Mouse (Mus musculus) CH12.LX (cell line): Measurements from ENCODE around the gene Rft1. TPM values are rescaled to one million over a fixed set of nuclear protein-coding genes. Genes with fewer than 3 reads are reported as not detected.

Source experiments
- DNase-seq: peaks from one replicate; pipeline ENCODE4 v3.0.0-alpha.2; 2013; ENCODE audit errors: extremely low read depth
- H3K27ac ChIP-seq: 2 replicates; pipeline ENCODE4 v1.5.1; 2012; ENCODE audit warnings: low read depth, mild to moderate bottlenecking, control low read depth, moderate library complexity; ENCODE audit not compliant: insufficient read depth
- H3K27me3 ChIP-seq: replicated peaks from 2 replicates; pipeline ENCODE3; 2012; ENCODE audit warnings: inconsistent platforms
- H3K36me3 ChIP-seq, 2 experiments: replicated peaks in 1 of 2; 2 replicates each; pipeline versions ENCODE3 to v1.6.1; 2012; ENCODE audit warnings: inconsistent platforms in 1 of 2, low read length in 1 of 2, mild to moderate bottlenecking in 1 of 2, mixed read lengths in 1 of 2, moderate library complexity in 1 of 2; ENCODE audit not compliant: control insufficient read depth in 1 of 2, insufficient read depth in 1 of 2
- H3K4me1 ChIP-seq, 2 experiments: 2 replicates each; pipeline ENCODE4 v1.6.1; 2012; ENCODE audit warnings: inconsistent platforms in 1 of 2, moderate library complexity in 1 of 2; ENCODE audit not compliant: insufficient read depth in 2 of 2, control insufficient read depth in 1 of 2
- H3K4me2 ChIP-seq: 2 replicates; pipeline ENCODE4 v1.6.1; 2012; ENCODE audit warnings: low read depth, mild to moderate bottlenecking, control low read depth; ENCODE audit not compliant: poor library complexity, insufficient read depth, severe bottlenecking
- H3K4me3 ChIP-seq, 3 experiments: fragments of 150-350 bp in 1 of 3; sonication (generic) in 1 of 3; replicated peaks in 1 of 3; 2 replicates each; pipeline versions ENCODE3 to v1.5.1; 2011 to 2012; ENCODE audit warnings: low read depth in 2 of 3, low read length in 2 of 3, mild to moderate bottlenecking in 2 of 3, moderate library complexity in 2 of 3, control low read depth in 1 of 3, improper control_type of control experiment in 1 of 3, inconsistent platforms in 1 of 3, mixed read lengths in 1 of 3; ENCODE audit not compliant: poor library complexity in 1 of 3
- H3K79me2 ChIP-seq: replicated peaks from 2 replicates; pipeline ENCODE4 v1.6.1; 2012; ENCODE audit warnings: mild to moderate bottlenecking, moderate library complexity; ENCODE audit not compliant: control insufficient read depth, poor library complexity, insufficient read depth, severe bottlenecking; ENCODE audit errors: extremely low read depth
- H3K9ac ChIP-seq: 2 replicates; pipeline ENCODE4 v1.6.1; 2012; ENCODE audit warnings: low read depth, mild to moderate bottlenecking, control low read depth, moderate library complexity; ENCODE audit not compliant: insufficient read depth
- H3K9me3 ChIP-seq: replicated peaks from 2 replicates; pipeline ENCODE3; 2012; ENCODE audit warnings: low read length, inconsistent platforms, mixed read lengths
- BHLHE40 ChIP-seq: IDR thresholded peaks from 2 replicates; pipeline ENCODE4 v1.6.1; 2011; ENCODE audit warnings: mild to moderate bottlenecking, low read depth, low read length, improper control_type of control experiment
- CHD1 ChIP-seq: IDR thresholded peaks from 2 replicates; pipeline ENCODE4 v1.6.1; 2012; ENCODE audit warnings: low read depth, low read length, improper control_type of control experiment, inconsistent platforms
- CHD2 ChIP-seq: IDR thresholded peaks from 2 replicates; pipeline ENCODE4 v1.6.1; 2011; ENCODE audit warnings: low read length, improper control_type of control experiment
- CTCF ChIP-seq, 2 experiments: IDR thresholded peaks in 1 of 2; conservative IDR thresholded peaks in 1 of 2; 2 replicates each; pipeline ENCODE4 v1.5.1; 2011 to 2012; ENCODE audit warnings: low read depth in 2 of 2, low read length in 2 of 2, improper control_type of control experiment in 1 of 2, inconsistent platforms in 1 of 2, mild to moderate bottlenecking in 1 of 2, moderate library complexity in 1 of 2
- E2F4 ChIP-seq: IDR thresholded peaks from 2 replicates; pipeline ENCODE4 v1.6.1; 2011; ENCODE audit warnings: low read depth, low read length, improper control_type of control experiment; ENCODE audit not compliant: insufficient replicate concordance
- ELF1 ChIP-seq: IDR thresholded peaks from 2 replicates; pipeline ENCODE4 v1.6.1; 2014; ENCODE audit warnings: low read depth, mild to moderate bottlenecking, inconsistent platforms, low read length, improper control_type of control experiment
- EP300 ChIP-seq: IDR thresholded peaks from 2 replicates; pipeline ENCODE4 v1.6.1; 2011; ENCODE audit warnings: low read length, improper control_type of control experiment
- ETS1 ChIP-seq: conservative IDR thresholded peaks from 2 replicates; pipeline ENCODE4 v1.6.1; 2012; ENCODE audit warnings: low read depth, mild to moderate bottlenecking, inconsistent platforms, low read length, improper control_type of control experiment, moderate library complexity
- GABPA ChIP-seq: IDR thresholded peaks from 2 replicates; pipeline ENCODE4 v1.6.1; 2012; ENCODE audit warnings: low read depth, low read length, improper control_type of control experiment, inconsistent platforms; ENCODE audit not compliant: insufficient replicate concordance
- HCFC1 ChIP-seq: IDR thresholded peaks from 2 replicates; pipeline ENCODE4 v1.6.1; 2012; ENCODE audit warnings: low read depth, mild to moderate bottlenecking, inconsistent platforms, low read length, improper control_type of control experiment
- IRF4 ChIP-seq: IDR thresholded peaks from 2 replicates; pipeline ENCODE4 v1.6.1; 2014; ENCODE audit warnings: low read depth, mild to moderate bottlenecking, inconsistent platforms, low read length, improper control_type of control experiment
- JUN ChIP-seq: IDR thresholded peaks from 2 replicates; pipeline ENCODE4 v1.6.1; 2011; ENCODE audit warnings: low read depth, mild to moderate bottlenecking, low read length, improper control_type of control experiment, moderate library complexity; ENCODE audit not compliant: insufficient read depth
- JUND ChIP-seq: conservative IDR thresholded peaks from 2 replicates; pipeline ENCODE4 v1.6.1; 2011; ENCODE audit warnings: low read depth, low read length, improper control_type of control experiment
- KAT2A ChIP-seq: IDR thresholded peaks from 2 replicates; pipeline ENCODE4 v1.6.1; 2012; ENCODE audit warnings: low read length, improper control_type of control experiment, inconsistent platforms; ENCODE audit not compliant: insufficient replicate concordance
- MAFK ChIP-seq: IDR thresholded peaks from 2 replicates; pipeline ENCODE4 v1.6.1; 2011; ENCODE audit warnings: low read length, improper control_type of control experiment; ENCODE audit not compliant: insufficient replicate concordance
- MAX ChIP-seq: IDR thresholded peaks from 2 replicates; pipeline ENCODE4 v1.6.1; 2011; ENCODE audit warnings: low read length, improper control_type of control experiment
- MAZ ChIP-seq: IDR thresholded peaks from 2 replicates; pipeline ENCODE4 v1.6.1; 2012; ENCODE audit warnings: low read depth, mild to moderate bottlenecking, inconsistent platforms, low read length, improper control_type of control experiment, moderate library complexity
- MYC ChIP-seq: IDR thresholded peaks from 2 replicates; pipeline ENCODE4 v1.6.1; 2011; ENCODE audit warnings: low read depth, mild to moderate bottlenecking, improper control_type of control experiment, low read length
- NELFE ChIP-seq: IDR thresholded peaks from 2 replicates; pipeline ENCODE4 v1.6.1; 2011; ENCODE audit warnings: low read depth, low read length, improper control_type of control experiment
- NRF1 ChIP-seq: IDR thresholded peaks from 2 replicates; pipeline ENCODE4 v1.6.1; 2014; ENCODE audit warnings: low read depth, mild to moderate bottlenecking, inconsistent platforms, low read length, improper control_type of control experiment, moderate library complexity
- PAX5 ChIP-seq: IDR thresholded peaks from 2 replicates; pipeline ENCODE4 v1.6.1; 2012; ENCODE audit warnings: low read length, inconsistent platforms, mixed read lengths
- POLR2A ChIP-seq: IDR thresholded peaks from 2 replicates; pipeline ENCODE4 v1.6.1; 2011; ENCODE audit warnings: low read depth, mild to moderate bottlenecking, improper control_type of control experiment, low read length
- POLR2AphosphoS2 ChIP-seq: IDR thresholded peaks from 2 replicates; pipeline ENCODE4 v1.6.1; 2011; ENCODE audit warnings: low read depth, low read length, improper control_type of control experiment
- RAD21 ChIP-seq: IDR thresholded peaks from 2 replicates; pipeline ENCODE4 v1.6.1; 2011; ENCODE audit warnings: low read depth, mild to moderate bottlenecking, low read length, improper control_type of control experiment, moderate library complexity
- RCOR1 ChIP-seq: conservative IDR thresholded peaks from 2 replicates; pipeline ENCODE4 v1.6.1; 2012; ENCODE audit warnings: low read depth, mild to moderate bottlenecking, inconsistent platforms, low read length, improper control_type of control experiment
- SIN3A ChIP-seq: IDR thresholded peaks from 2 replicates; pipeline ENCODE4 v1.6.1; 2012; ENCODE audit warnings: low read length, improper control_type of control experiment, inconsistent platforms
- SMC3 ChIP-seq: IDR thresholded peaks from 2 replicates; pipeline ENCODE4 v1.6.1; 2011; ENCODE audit warnings: low read depth, low read length, improper control_type of control experiment
- TCF12 ChIP-seq: IDR thresholded peaks from 2 replicates; pipeline ENCODE4 v1.6.1; 2014; ENCODE audit warnings: low read depth, mild to moderate bottlenecking, inconsistent platforms, low read length, improper control_type of control experiment
- UBTF ChIP-seq: IDR thresholded peaks from 2 replicates; pipeline ENCODE4 v1.6.1; 2012; ENCODE audit warnings: low read depth, mild to moderate bottlenecking, inconsistent platforms, low read length, improper control_type of control experiment, moderate library complexity
- USF1 ChIP-seq: IDR thresholded peaks from 2 replicates; pipeline ENCODE4 v1.6.1; 2014; ENCODE audit warnings: low read depth, mild to moderate bottlenecking, inconsistent platforms, low read length, improper control_type of control experiment
- USF2 ChIP-seq: conservative IDR thresholded peaks from 2 replicates; pipeline ENCODE4 v1.6.1; 2011; ENCODE audit warnings: low read depth, low read length, improper control_type of control experiment
- ZC3H11A ChIP-seq: IDR thresholded peaks from 2 replicates; pipeline ENCODE4 v1.6.1; 2012; ENCODE audit warnings: low read depth, mild to moderate bottlenecking, inconsistent platforms, low read length, improper control_type of control experiment
- ZKSCAN1 ChIP-seq: IDR thresholded peaks from 2 replicates; pipeline ENCODE4 v1.6.1; 2012; ENCODE audit warnings: low read depth, inconsistent platforms, low read length, improper control_type of control experiment, borderline replicate concordance
- ZMIZ1 ChIP-seq: IDR thresholded peaks from 2 replicates; pipeline ENCODE4 v1.6.1; 2012; ENCODE audit warnings: low read depth, mild to moderate bottlenecking, inconsistent platforms, low read length, improper control_type of control experiment
- ZNF384 ChIP-seq: IDR thresholded peaks from 2 replicates; pipeline ENCODE4 v1.6.1; 2012; ENCODE audit warnings: low read depth, low read length, improper control_type of control experiment, inconsistent platforms
- dilution Hi-C: fragments of 300-500 bp; cut with MboI; formaldehyde crosslinking; loops from 2 replicates; pipeline ENCODE4 v1.14.3; 2020; ENCODE audit warnings: low sequenced_read_pairs; ENCODE audit not compliant: extremely low pct_unique_long_range_greater_than_20kb, extremely low pct_ligation_motif_present
- in situ Hi-C: fragments of 300-500 bp; cut with MboI; formaldehyde crosslinking; loops from 3 replicates; pipeline ENCODE4 v1.14.3; 2019; ENCODE audit warnings: low sequenced_read_pairs, low pct_ligation_motif_present, low pct_unique_long_range_greater_than_20kb, mixed read lengths
- polyA plus RNA-seq: library from polyadenylated mRNA; unstranded; fragments of >175 nt; gene quantifications from 2 replicates; pipeline ENCODE4 v1.2.1, GENCODE M21; 2012; ENCODE audit warnings: low read depth; ENCODE audit not compliant: insufficient read length
- total RNA-seq, 2 experiments: library from RNA; depleted of rRNA; stranded (reverse); fragments of 300-350 nt in 1 of 2; fragments of >200 nt in 1 of 2; gene quantifications; 2 replicates each; pipeline ENCODE4 v1.2.3; 2012 to 2014

Rft1 gene
- total and polyA plus RNA-seq, 3 experiments: 13.5 to 26.0 (median 17.7) TPM

GRCm38 (mm10) chr14:30715618-30716050 is 61.5 kb downstream of the Rft1 start (continued):
- TF ChIP-seq SMC3: no peak

- H3K4me2 ChIP-seq: peak overlapping the region; percentile 86
- dilution Hi-C loops (no loop called here), in situ Hi-C loops (loop anchor here (10.0 kb wide), 1 partner anchor 118 kb away; no protein-coding TSS in a partner anchor)
- H3K9me3 ChIP-seq: no peaks in the 10 kb centered on the region
- peak overlapping the region; percentile 50; the same call in 1 of the 2 replicates for H3K27ac ChIP-seq
- H3K9ac ChIP-seq: peak overlapping the region; percentile 94
- H3K4me3 ChIP-seq: peak overlapping the region; percentile 75 to 84 (median 76)
- peak; percentile 33 for DNase-seq
- peaks cover 10 to 18% of the 10 kb centered on the region in 2 experiments; a peak in 3 of 4 replicates for H3K4me1 ChIP-seq
- H3K27me3 ChIP-seq: peaks cover 10% of the 10 kb centered on the region
- no peaks in the 10 kb centered on the region for H3K36me3 ChIP-seq
- H3K79me2 ChIP-seq: peaks cover 31% of the 10 kb centered on the region
- TF ChIP-seq MAFK (no peak), ZKSCAN1 (no peak), E2F4 (no peak), MAX (no peak; the same call in 1 of the 2 replicates), SMC3 (no peak), GABPA (no peak), RCOR1 (no peak), TCF12 (peak; percentile 26; the same call in 1 of the 2 replicates), EP300 (no peak), NELFE (no peak), CHD2 (no peak), ZC3H11A (no peak), ETS1 (no peak), RAD21 (no peak), POLR2A (no peak), UBTF (peak; percentile 79; the same call in 1 of the 2 replicates), CTCF (conservative IDR thresholded peaks at IDR 0.05 in 1 of 2, IDR thresholded peaks at IDR 0.05 in 1 of 2; ENCODE audit: low read depth in 2 of 2, low read length in 2 of 2) (no peak), USF2 (no peak), BHLHE40 (peak; percentile 2; the same call in 1 of the 2 replicates), NRF1 (no peak), HCFC1 (no peak), ZMIZ1 (no peak), IRF4 (peak; percentile 15), MAZ (peak; percentile 23; the same call in 1 of the 2 replicates), CHD1 (no peak), ELF1 (no peak), KAT2A (no peak), MYC (no peak), POLR2AphosphoS2 (no peak), PAX5 (no peak), SIN3A (peak; percentile 32; the same call in 1 of the 2 replicates), JUND (no peak), ZNF384 (peak; percentile 56), USF1 (no peak), JUN (no peak)
Measured at GRCm38 (mm10) chr14:30716051-30716952, 62.1 kb downstream of the Rft1 start.
